Mouse (Mus musculus) kidney, adult 2 months (tissue): Measurements from ENCODE around the gene Slc37a1. TPM values are rescaled to one million over a fixed set of nuclear protein-coding genes. Genes with fewer than 3 reads are reported as not detected.
A peak's percentile ranks its signal among the peaks of the same experiment; 100 is the strongest.

ENCODE experiments used
- DNase-seq: peaks from one replicate; pipeline ENCODE4 v3.0.0; 2021
- H3K27ac ChIP-seq: fragments of 200-500 bp; 2 replicates; pipeline ENCODE4 v1.5.1; 2012; ENCODE audit warnings: low read depth, low read length, control low read depth, inconsistent platforms; ENCODE audit not compliant: insufficient read depth
- H3K27me3 ChIP-seq: fragments of 200-500 bp; replicated peaks from 2 replicates; pipeline ENCODE4 v1.6.1; 2012; ENCODE audit warnings: mild to moderate bottlenecking, moderate library complexity, low read length, inconsistent platforms; ENCODE audit not compliant: control insufficient read depth, insufficient read depth
- H3K36me3 ChIP-seq: fragments of 200-500 bp; 2 replicates; pipeline ENCODE4 v1.6.1; 2012; ENCODE audit warnings: mild to moderate bottlenecking, moderate library complexity, low read length, inconsistent platforms; ENCODE audit not compliant: control insufficient read depth, insufficient read depth
- H3K4me1 ChIP-seq: fragments of 200-500 bp; 2 replicates; pipeline ENCODE4 v1.6.1; 2011; ENCODE audit warnings: low read length; ENCODE audit not compliant: control insufficient read depth, insufficient read depth
- H3K4me3 ChIP-seq: fragments of 200-500 bp; 2 replicates; pipeline ENCODE4 v1.5.1; 2011; ENCODE audit warnings: mild to moderate bottlenecking, low read depth, low read length, control low read depth; ENCODE audit not compliant: insufficient read depth
- CTCF ChIP-seq: fragments of 200-500 bp; conservative IDR thresholded peaks from 2 replicates; pipeline ENCODE4 v1.5.1; 2011; ENCODE audit warnings: low read depth, mild to moderate bottlenecking, control low read depth, low read length, moderate library complexity, mixed read lengths; ENCODE audit not compliant: insufficient read depth, insufficient read length
- POLR2A ChIP-seq: fragments of 200-500 bp; IDR thresholded peaks from one replicate; pipeline ENCODE4 v1.6.1; 2011; ENCODE audit warnings: low read depth, low read length, control low read depth
- WGBS: fragments of 180-500 bp; shearing (Covaris S2); methylation state at CpG from one replicate; pipeline ENCODE4 v1.1.7; 2018; 5-methylcytosine and 5-hydroxymethylcytosine counted together
- polyA plus RNA-seq: library from polyadenylated mRNA; depleted of rRNA; stranded (reverse); fragments of >200 nt; gene quantifications from 2 replicates; pipeline ENCODE4 v1.2.3, GENCODE M21; 2012

Gene Slc37a1
- polyA plus RNA-seq, 1 experiment: 6.5 TPM

DNA sequence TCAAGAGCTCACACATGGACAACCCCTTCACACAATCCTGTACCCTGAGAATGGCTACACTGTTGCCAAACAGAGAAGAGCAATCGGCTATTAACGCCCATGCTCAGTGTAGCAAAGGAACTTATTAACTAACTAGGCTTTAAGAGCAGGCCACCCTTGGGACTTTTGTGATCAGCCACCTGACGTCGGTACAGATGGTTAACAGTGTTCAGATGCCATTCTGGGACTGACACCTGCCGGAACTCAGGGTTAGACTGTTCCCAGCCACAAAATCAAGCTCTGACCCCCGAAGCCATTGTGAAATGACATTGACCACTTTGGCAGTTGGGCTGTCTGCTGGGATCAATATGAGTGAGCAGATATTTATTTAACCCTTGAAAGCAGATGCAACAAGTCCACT lies 25.2 kb upstream of the Slc37a1 start:
- TF ChIP-seq POLR2A (no peak), CTCF (no peak)
- Histone ChIP-seq H3K27ac (no peak overlapping the region), H3K4me3 (no peak overlapping the region), H3K27me3 (no peaks in the 10 kb centered on the region), H3K36me3 (no peaks in the 10 kb centered on the region), H3K4me1 (peaks cover 5% of the 10 kb centered on the region; the same call in 1 of the 2 replicates)
- peak; percentile 73 for DNase-seq
- 49% methylated on average over 6 of the region's 6 CpGs for WGBS

DNA sequence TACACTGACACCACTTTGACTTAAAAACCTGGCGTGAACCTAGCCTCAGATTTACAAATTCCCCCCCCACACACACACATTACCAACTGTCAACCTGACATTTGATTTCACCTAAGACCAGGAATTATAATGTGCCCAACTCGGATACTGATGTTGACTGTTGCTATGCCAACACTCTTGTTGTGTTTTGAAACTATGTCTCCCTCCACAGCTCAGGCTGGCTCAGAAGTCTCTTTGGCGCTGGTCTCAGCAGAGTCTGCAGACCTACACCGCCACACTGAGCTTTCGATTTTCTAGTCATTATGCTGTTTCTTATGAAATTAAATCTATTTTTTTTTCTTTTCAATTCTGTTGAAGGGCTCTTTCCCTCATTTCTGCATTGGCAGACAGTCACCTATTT lies 23.9 kb upstream of the Slc37a1 start:
- 65% methylated on average over 5 of the region's 5 CpGs for WGBS
- Histone ChIP-seq H3K27me3 (no peaks in the 10 kb centered on the region), H3K4me3 (no peak overlapping the region), H3K36me3 (no peaks in the 10 kb centered on the region), H3K27ac (no peak overlapping the region), H3K4me1 (peaks cover 5% of the 10 kb centered on the region; the same call in 1 of the 2 replicates)
- no peak for TF ChIP-seq POLR2A
- no peak for TF ChIP-seq CTCF
- no peak for DNase-seq

DNA sequence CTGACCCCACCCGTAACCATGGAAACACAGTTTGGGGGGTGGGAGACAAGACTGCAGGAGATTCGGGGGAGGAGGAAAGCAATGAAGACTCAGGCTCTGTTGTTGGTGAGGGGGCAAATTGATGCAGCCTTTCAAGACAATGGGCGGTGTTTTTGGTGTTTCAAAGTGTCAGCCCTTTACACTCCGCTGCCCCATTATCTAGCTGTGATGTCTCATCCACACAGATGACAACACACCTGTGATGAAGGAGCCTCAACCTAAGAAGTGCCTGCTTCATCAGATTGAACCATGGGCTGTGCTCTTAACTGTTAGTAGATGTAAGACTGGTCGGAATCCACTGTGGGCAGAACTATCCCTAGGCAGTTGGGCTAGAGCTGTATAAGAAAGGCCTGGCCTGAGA lies 22.8 kb upstream of the Slc37a1 start:
- no peak overlapping the region for H3K4me3 ChIP-seq
- H3K27me3 ChIP-seq: no peaks in the 10 kb centered on the region
- no peak overlapping the region for H3K27ac ChIP-seq
- no peak for DNase-seq
- WGBS: 95% methylated on average over 5 of the region's 5 CpGs
- no peaks in the 10 kb centered on the region for H3K36me3 ChIP-seq
- no peak for TF ChIP-seq CTCF
- TF ChIP-seq POLR2A: no peak
- H3K4me1 ChIP-seq: peaks cover 5% of the 10 kb centered on the region; the same call in 1 of the 2 replicates

DNA sequence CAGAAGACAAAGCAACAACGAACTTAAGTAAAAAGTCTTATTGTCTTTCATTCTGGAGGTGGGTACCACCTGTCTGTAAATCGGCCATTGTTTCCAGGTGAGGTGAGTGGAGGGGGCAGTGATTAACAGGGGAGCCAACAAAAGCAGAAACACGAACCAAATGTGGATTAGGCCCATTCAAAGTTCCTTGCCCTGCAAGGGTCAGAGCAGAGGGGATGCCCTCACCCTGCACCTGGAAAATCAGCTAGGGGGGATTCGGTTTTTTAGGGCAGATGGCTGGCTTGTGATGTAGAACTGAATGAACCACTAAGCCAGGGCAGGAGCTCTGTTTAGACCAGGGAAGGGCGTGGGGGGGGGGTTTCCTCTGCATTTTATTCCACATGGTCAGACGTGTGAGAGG lies 22.2 kb upstream of the Slc37a1 start:
- no peak for DNase-seq
- Histone ChIP-seq H3K4me3 (no peak overlapping the region), H3K4me1 (peaks cover 5% of the 10 kb centered on the region; the same call in 1 of the 2 replicates), H3K36me3 (no peaks in the 10 kb centered on the region), H3K27me3 (no peaks in the 10 kb centered on the region), H3K27ac (no peak overlapping the region)
- 75% methylated on average over 6 of the region's 6 CpGs for WGBS
- TF ChIP-seq POLR2A: no peak
- no peak for TF ChIP-seq CTCF

DNA sequence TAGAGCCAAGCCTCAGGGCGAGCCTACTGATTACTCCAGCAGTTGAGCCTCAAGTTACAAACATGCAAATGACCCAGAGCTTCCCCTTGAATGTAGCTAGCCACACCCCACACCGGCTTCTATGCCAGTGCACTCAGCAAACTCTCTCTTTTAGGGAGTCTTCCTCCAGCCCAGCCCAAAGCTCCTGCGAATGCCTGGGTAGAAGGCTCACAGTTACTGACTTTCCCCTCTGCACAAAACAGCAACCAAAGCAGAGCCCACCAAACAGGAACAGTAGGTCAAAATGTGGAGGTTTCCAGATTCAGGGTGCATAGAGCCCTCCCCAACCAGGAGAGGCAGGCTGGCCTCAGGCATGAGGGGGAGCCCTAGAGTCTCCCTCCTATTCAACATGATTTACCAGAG lies 21.4 kb upstream of the Slc37a1 start:
- no peak overlapping the region for H3K4me3 ChIP-seq
- DNase-seq: no peak
- no peaks in the 10 kb centered on the region for H3K36me3 ChIP-seq
- TF ChIP-seq POLR2A: no peak
- no peak for TF ChIP-seq CTCF
- H3K4me1 ChIP-seq: peaks cover 5% of the 10 kb centered on the region; the same call in 1 of the 2 replicates
- no peak overlapping the region for H3K27ac ChIP-seq
- no peaks in the 10 kb centered on the region for H3K27me3 ChIP-seq
- 35% methylated on average over 3 of the region's 3 CpGs for WGBS

DNA sequence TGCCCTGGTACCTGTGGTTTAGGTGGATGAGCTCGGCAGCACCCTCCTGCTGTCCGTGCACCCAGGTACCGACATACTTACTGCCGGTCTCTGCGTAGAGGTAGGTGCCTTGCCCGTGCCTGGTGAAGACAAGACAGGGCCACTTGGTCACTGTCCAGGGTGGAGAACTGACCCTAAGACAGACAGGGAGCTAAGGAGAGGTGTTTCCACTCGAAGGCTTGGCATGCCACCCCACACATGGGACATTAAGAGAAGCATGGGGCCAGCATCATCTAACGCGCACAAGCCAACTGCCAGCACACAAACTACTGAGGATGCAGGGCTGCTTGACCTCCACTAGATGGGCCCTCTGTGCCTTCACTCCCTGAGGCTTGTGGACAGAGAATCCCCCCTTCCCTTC lies 20.8 kb upstream of the Slc37a1 start:
- WGBS: 93% methylated on average over 9 of the region's 9 CpGs
- no peak for DNase-seq
- H3K4me1 ChIP-seq: peaks cover 2% of the 10 kb centered on the region; the same call in 1 of the 2 replicates
- no peak overlapping the region for H3K4me3 ChIP-seq
- TF ChIP-seq POLR2A: no peak
- no peak for TF ChIP-seq CTCF
- H3K36me3 ChIP-seq: no peaks in the 10 kb centered on the region
- H3K27ac ChIP-seq: no peak overlapping the region
- H3K27me3 ChIP-seq: no peaks in the 10 kb centered on the region

DNA sequence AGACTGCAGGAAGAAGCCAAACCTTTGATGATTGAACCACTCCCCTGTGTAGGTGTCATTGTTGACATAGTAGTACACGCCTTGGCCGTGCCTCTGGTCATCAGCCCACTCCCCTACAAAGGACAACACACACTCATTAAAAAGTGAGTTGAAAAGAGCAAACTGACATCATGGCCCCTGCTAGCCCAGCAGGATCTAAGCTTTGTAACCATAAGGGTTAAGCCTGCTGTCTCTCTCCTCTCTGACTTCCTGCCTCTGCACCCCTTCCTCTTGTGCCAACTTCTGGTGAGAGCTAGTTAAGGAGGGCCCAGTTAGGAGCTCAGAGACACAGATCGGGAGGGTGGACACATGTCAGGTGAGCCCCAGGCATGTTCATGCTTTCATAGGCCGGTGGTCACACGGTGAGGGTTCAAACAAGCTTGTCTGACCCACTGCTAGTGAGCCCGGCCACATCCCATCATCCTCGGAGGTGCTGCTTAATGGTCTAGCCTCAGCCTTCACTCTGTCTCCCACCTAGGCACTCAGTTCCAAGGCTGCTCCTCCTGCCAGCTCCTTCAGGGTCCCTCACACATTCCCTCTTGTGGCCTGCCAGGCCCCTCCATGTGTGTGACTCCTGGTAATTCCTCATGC lies 20.2 kb upstream of the Slc37a1 start:
- no peak for DNase-seq
- H3K4me3 ChIP-seq: no peak overlapping the region
- no peak overlapping the region for H3K27ac ChIP-seq
- no peaks in the 10 kb centered on the region for H3K4me1 ChIP-seq
- TF ChIP-seq POLR2A: no peak
- no peak for TF ChIP-seq CTCF
- 80% methylated on average over 7 of the region's 7 CpGs for WGBS
- H3K36me3 ChIP-seq: no peaks in the 10 kb centered on the region
- H3K27me3 ChIP-seq: no peaks in the 10 kb centered on the region

DNA sequence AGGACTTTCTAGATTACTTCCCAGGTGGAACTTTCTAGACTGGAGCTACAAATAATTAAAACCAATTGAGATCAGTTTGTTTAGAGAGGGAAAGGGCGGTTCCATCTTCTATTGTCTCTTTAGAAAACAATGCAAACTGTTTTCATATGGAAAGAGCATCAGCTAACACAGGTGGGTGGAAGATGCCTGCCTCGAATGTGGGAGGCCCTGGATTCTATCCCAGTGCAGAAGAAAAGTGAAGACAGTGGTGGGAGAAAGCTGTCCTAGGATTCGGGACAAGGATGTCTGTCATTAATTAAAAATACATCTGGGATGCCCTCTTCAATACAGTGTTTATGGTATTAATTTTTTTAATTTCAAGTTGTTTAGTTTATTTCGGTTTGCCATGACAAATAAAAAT lies 19.5 kb upstream of the Slc37a1 start:
- Histone ChIP-seq H3K4me3 (no peak overlapping the region), H3K4me1 (no peaks in the 10 kb centered on the region), H3K27me3 (no peaks in the 10 kb centered on the region), H3K27ac (no peak overlapping the region), H3K36me3 (no peaks in the 10 kb centered on the region)
- no peak for TF ChIP-seq CTCF
- TF ChIP-seq POLR2A: no peak
- DNase-seq: no peak
- 79% methylated on average over 4 of the region's 4 CpGs for WGBS
